Mouse (Mus musculus): ENCODE data around the gene Gpr146. TPM values are rescaled to one million over a fixed set of nuclear protein-coding genes. Genes with fewer than 3 reads are reported as not detected.
"Not testable (repeated sequence)": the region's sequence is repeated elsewhere in the genome, so short reads cannot be mapped to it uniquely, and the experiment has no call there.

Gene Gpr146
- polyA plus RNA-seq (2015; fragmentation: Nextera tagmentation; extraction: Ambion mirVana), result 1.4 and 1.9 TPM in 2 replicates

DNA sequence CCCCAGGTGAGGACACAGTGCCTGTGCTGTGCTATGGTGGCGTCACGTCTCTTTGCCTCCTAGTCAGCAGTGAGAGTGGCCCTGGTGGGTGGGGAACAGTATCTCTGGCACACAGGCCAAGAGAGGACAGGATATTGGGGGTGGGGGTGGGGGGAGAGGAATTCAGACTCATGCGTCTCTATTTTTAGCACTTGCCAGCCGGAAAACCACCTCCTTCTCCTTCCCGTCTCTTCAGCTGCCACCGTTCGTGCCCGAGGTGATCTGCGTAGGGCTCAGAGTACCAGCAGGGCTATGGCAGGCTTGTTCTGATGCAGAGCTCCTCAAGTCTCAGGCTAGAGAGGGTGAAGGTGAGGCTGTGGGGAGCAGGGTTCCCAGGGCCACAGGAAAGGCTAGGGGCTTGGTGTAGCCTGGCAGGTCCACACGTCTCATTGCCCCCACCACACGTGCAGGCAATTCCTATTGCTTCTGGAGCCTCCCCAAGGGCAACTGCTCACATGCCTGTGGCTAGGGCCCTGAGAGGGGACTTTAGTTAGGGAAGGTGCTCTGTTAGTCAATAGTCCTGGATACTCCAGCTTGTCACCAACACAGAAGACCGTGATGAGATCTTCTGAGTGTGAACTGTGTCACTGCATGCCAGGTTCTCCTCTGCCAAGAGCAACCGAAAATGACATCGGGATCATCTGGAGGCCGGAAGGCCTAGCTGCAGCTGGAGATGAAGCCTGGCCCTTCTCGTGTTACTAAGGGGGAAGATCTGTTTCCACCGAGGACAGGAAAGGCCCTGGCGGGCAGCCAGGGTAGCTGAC is at the start of gene Gpr146:
Gene Gpr146, plus strand, starts transcription at position 230 of the 803 bp plus-strand sequence.
- ATAC-seq (ENCODE audit: low FRiP score, low read depth), result no peak
- Histone ChIP-seq H3K27ac (peak within 1 kb of the TSS; percentile 55; the same call in 1 of the 2 replicates), H3K4me3 (no peak within 1 kb of the TSS), H3K4me2 (replicated peaks) (no peak within 1 kb of the TSS), H3K27me3 (no peaks in the 10 kb centered on the region), H3K9ac (0 out of 2 replicates have a peak within 1 kb of the TSS, but pooled peaks have one; percentile 39), H3K4me1 (peaks cover 43% of the 10 kb centered on the region), H3K9me3 (no peaks in the 10 kb centered on the region), H3K36me3 (no peaks in the 10 kb centered on the region)
- 64% methylated on average over 18 of the region's 18 CpGs for WGBS

GRCm38 (mm10) chr5:139330766-139331165 is 46.7 kb upstream of the Gpr146 start:
- 74% methylated on average over 7 of the region's 7 CpGs for WGBS
- Histone ChIP-seq H3K9me3 (no peaks in the 10 kb centered on the region), H3K4me1 (0 out of 2 replicates have a peak, but pooled peaks cover 4% of the 10 kb centered on the region), H3K4me2 (replicated peaks) (no peak overlapping the region), H3K27ac (no peak overlapping the region), H3K27me3 (peaks cover 29% of the 10 kb centered on the region), H3K9ac (no peak overlapping the region), H3K36me3 (peaks cover 14% of the 10 kb centered on the region), H3K4me3 (no peak overlapping the region)
- ATAC-seq (ENCODE audit: low FRiP score, low read depth), result no peak

- Histone ChIP-seq H3K27ac (no peak overlapping the region), H3K36me3 (peaks cover 23% of the 10 kb centered on the region), H3K4me2 (replicated peaks) (no peak overlapping the region), H3K27me3 (peaks cover 19% of the 10 kb centered on the region), H3K9me3 (no peaks in the 10 kb centered on the region), H3K4me1 (0 out of 2 replicates have a peak, but pooled peaks cover 4% of the 10 kb centered on the region), H3K9ac (no peak overlapping the region), H3K4me3 (no peak overlapping the region)
- WGBS, result 15% methylated on average over 8 of the region's 8 CpGs
- ATAC-seq (ENCODE audit: low FRiP score, low read depth), result no peak
Observed at GRCm38 (mm10) chr5:139331742-139332141, 45.8 kb upstream of the Gpr146 start.

DNA sequence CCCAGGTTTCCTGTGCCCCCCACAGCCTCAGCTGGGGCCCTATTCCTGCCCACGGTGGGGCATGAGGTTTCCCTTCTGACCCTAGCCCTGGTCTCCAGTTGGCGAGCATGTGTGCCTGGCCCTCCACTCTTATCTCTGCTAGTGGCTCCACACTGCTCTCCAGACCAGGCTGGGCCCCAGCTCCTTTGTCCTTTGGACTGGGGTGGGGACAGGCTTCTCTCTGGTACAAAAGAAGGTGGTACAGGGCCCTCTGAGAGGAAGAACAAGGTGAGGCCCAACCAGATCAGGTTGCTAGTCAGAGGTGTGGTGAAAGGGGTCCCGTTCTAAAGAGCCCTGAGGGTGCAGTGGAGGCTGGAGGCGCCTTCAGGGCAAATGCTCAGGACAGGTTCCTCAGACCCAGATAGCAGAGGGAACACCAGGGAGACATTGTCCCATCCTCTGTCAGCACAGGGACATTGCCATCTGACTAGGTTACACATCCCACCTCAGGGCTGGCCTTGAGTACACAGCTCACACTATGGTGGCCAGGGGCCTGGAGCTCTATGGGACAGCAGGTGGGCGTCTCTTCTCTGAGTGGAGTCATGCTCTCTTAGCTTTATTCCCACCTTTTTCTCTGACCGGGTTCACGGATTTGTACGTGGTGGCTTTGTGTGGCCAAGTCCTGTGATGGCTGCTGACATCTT is 44.8 kb upstream of the Gpr146 start:
- no peak for ATAC-seq (ENCODE audit: low FRiP score, low read depth)
- Histone ChIP-seq H3K4me2 (replicated peaks) (no peak overlapping the region), H3K4me1 (0 out of 2 replicates have a peak, but pooled peaks cover 4% of the 10 kb centered on the region), H3K36me3 (peaks cover 33% of the 10 kb centered on the region), H3K9me3 (no peaks in the 10 kb centered on the region), H3K4me3 (no peak overlapping the region), H3K27me3 (peaks cover 9% of the 10 kb centered on the region; the same call in 1 of the 2 replicates), H3K9ac (no peak overlapping the region), H3K27ac (no peak overlapping the region)
- WGBS, result 87% methylated on average over 8 of the region's 8 CpGs

DNA sequence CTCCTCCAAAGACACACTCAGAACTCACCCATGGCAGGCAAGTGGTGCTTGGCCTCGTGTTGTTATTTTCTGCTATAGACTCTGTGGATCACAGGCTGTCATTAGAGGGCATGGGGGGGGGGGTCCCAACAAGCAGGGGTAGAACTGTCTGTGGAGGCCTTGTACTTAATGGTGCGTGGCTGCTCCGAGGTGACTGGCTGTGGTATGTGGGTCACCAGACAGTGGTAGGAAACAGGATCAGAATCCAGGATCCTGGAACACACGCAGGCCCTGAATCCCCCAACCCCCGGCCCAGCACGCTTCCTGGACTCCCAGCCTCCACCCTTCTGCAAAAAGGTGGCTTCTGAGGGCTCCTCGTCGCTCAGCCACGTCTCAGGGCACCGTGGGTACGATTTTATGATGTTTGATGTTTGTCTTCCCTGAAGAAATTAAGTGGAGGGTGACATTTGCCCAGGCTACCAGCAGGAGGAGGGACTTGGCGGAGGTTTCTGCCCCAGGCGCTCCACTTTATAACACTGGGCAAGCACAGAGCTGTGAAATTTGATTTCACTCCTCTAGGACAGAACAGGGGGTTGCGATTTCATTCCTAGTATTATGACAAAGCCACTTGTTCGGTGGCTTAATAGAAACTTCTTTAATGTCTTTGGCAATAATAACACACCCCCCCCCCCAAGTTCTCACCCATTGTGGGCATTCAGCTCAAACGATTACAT is 44.0 kb upstream of the Gpr146 start:
- WGBS, result 69% methylated on average over 16 of the region's 16 CpGs
- H3K36me3 ChIP-seq, result peaks cover 40% of the 10 kb centered on the region
- no peak overlapping the region for H3K4me3 ChIP-seq
- no peak for ATAC-seq (ENCODE audit: low FRiP score, low read depth)
- H3K27me3 ChIP-seq, result 0 out of 2 replicates have a peak, but pooled peaks cover 7% of the 10 kb centered on the region
- H3K9me3 ChIP-seq, result no peaks in the 10 kb centered on the region
- H3K9ac ChIP-seq, result no peak overlapping the region
- no peak overlapping the region; the same call in 1 of the 2 replicates for H3K27ac ChIP-seq
- 0 out of 2 replicates have a peak, but pooled peaks cover 4% of the 10 kb centered on the region for H3K4me1 ChIP-seq
- no peak overlapping the region for H3K4me2 ChIP-seq (replicated peaks)

GRCm38 (mm10) chr5:139334394-139334793 is 43.1 kb upstream of the Gpr146 start:
- not testable (repeated sequence) for H3K27me3 ChIP-seq; H3K4me3 ChIP-seq; H3K9me3 ChIP-seq; H3K4me1 ChIP-seq; ATAC-seq (ENCODE audit: low FRiP score, low read depth); H3K27ac ChIP-seq; H3K9ac ChIP-seq; H3K4me2 ChIP-seq (replicated peaks)
- H3K36me3 ChIP-seq, result peaks cover 50% of the 10 kb centered on the region
- 84% methylated on average over 10 of the region's 10 CpGs for WGBS

DNA sequence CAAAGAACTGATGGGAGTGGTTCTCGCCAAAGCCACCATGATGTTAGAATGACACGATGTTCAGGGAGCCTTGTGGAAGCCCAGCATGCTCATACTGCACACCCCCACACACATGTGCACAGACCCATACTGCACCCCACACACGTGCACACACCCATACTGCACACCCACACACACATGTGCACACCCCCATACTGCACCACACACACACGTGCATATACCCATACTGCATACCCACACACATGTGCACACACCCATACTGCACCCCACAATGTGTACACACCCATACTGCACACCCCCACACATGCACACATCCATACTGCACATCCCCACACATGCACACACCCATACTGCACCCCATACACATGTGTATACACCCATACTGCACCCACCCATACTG is 41.9 kb upstream of the Gpr146 start:
- Histone ChIP-seq H3K27me3 (no peaks in the 10 kb centered on the region), H3K27ac (no peak overlapping the region), H3K9ac (no peak overlapping the region), H3K9me3 (no peaks in the 10 kb centered on the region), H3K4me3 (no peak overlapping the region), H3K36me3 (peaks cover 62% of the 10 kb centered on the region), H3K4me2 (replicated peaks) (no peak overlapping the region), H3K4me1 (0 out of 2 replicates have a peak, but pooled peaks cover 4% of the 10 kb centered on the region)
- 0 out of 2 replicates have a peak, but pooled peaks have one; percentile 21 for ATAC-seq (ENCODE audit: low FRiP score, low read depth)
- 93% methylated on average over 4 of the region's 4 CpGs for WGBS

- Histone ChIP-seq H3K36me3 (peaks cover 81% of the 10 kb centered on the region), H3K4me2 (replicated peaks) (no peak overlapping the region), H3K4me1 (0 out of 2 replicates have a peak, but pooled peaks cover 4% of the 10 kb centered on the region), H3K9me3 (no peaks in the 10 kb centered on the region), H3K4me3 (no peak overlapping the region), H3K27ac (no peak overlapping the region), H3K9ac (no peak overlapping the region), H3K27me3 (no peaks in the 10 kb centered on the region)
- WGBS, result 82% methylated on average over 13 of the region's 13 CpGs
- no peak for ATAC-seq (ENCODE audit: low FRiP score, low read depth)
Observed at GRCm38 (mm10) chr5:139337826-139338370, 39.6 kb upstream of the Gpr146 start.

DNA sequence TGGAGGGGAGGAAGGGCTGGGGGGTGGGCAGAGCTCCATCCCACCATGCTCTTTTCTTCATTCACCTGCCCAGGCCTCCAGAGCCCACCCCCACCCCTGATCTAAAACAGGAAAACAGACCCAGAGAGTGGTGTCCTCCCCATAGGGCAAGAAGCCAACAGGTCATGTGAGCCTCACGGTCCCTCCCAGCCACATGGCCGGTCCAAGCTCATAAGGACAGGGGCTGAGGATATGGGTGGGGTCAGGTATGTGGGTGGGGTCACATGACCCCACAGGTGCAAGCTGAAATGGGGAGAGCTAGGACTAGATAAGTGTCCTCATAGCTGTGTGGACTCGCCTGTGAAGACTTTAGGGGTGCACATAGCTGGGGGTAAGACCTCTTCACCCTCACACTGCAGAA is 39.1 kb upstream of the Gpr146 start:
- peaks cover 81% of the 10 kb centered on the region for H3K36me3 ChIP-seq
- no peaks in the 10 kb centered on the region for H3K27me3 ChIP-seq
- no peaks in the 10 kb centered on the region for H3K9me3 ChIP-seq
- no peak overlapping the region for H3K4me2 ChIP-seq (replicated peaks)
- no peak overlapping the region for H3K4me3 ChIP-seq
- H3K4me1 ChIP-seq, result peaks cover 3% of the 10 kb centered on the region; the same call in 1 of the 2 replicates
- no peak for ATAC-seq (ENCODE audit: low FRiP score, low read depth)
- no peak overlapping the region for H3K27ac ChIP-seq
- WGBS, result 86% methylated on average over 3 of the region's 3 CpGs
- H3K9ac ChIP-seq, result no peak overlapping the region

- Histone ChIP-seq H3K9ac (no peak overlapping the region), H3K36me3 (peaks cover 81% of the 10 kb centered on the region), H3K4me2 (replicated peaks) (no peak overlapping the region), H3K27ac (no peak overlapping the region), H3K9me3 (no peaks in the 10 kb centered on the region), H3K4me3 (no peak overlapping the region), H3K4me1 (peaks cover 5% of the 10 kb centered on the region), H3K27me3 (no peaks in the 10 kb centered on the region)
- no peak for ATAC-seq (ENCODE audit: low FRiP score, low read depth)
- 82% methylated on average over 11 of the region's 11 CpGs for WGBS
Observed at GRCm38 (mm10) chr5:139338891-139339290, 38.6 kb upstream of the Gpr146 start.

DNA sequence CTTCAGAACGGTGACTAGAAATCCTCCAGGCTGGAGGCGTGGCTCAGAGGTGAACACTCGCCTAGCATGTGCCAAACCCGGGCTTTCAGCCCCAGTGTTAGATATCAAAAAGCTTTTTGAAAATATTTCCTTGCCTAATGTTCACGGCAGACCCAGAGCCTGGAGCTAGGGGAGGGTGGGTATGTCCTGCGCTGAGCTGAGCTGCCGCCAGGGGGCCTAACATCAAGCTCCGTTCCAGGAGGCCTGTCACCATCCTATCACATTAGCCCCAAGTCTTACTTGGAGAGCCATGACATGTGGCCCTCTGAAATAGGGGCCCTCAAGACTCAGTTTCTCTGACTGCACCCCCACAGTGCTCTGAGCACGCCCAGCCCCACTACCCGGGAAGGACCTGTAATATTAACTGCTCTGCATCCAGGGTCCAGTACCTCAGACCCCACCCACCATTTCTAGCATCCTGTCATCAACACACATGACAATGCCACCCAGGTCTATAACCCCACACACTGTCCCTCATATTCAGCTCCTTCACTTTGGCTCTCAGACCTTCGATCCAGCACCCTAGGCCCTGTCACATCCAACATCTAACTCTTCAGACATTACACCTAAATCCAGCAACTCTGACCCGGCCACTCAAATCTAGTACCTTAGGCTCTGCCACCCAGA is 33.3 kb upstream of the Gpr146 start:
- peak; percentile 59 for ATAC-seq (ENCODE audit: low FRiP score, low read depth)
- Histone ChIP-seq H3K27ac (peak overlapping the region; percentile 81; the same call in 1 of the 2 replicates), H3K4me2 (replicated peaks) (peak overlapping the region; percentile 96), H3K27me3 (0 out of 2 replicates have a peak, but pooled peaks cover 2% of the 10 kb centered on the region), H3K4me1 (peaks cover 15% of the 10 kb centered on the region), H3K36me3 (peaks cover 34% of the 10 kb centered on the region), H3K9ac (peak overlapping the region; percentile 91), H3K4me3 (peak overlapping the region; percentile 88), H3K9me3 (no peaks in the 10 kb centered on the region)
- WGBS, result 4% methylated on average over 12 of the region's 12 CpGs

Measured in limb, embryonic 13.5 days (tissue).